Mouse (Mus musculus) urinary bladder, postnatal 36 days (tissue): ENCODE data around the gene Gucy1b2.

Experiments
- DNase-seq, 2 experiments: peaks; one replicate each; pipeline ENCODE4 v3.0.0; 2022; ENCODE audit warnings: low spot score in 2 of 2, mixed read lengths in 1 of 2

Gene Gucy1b2

DNA sequence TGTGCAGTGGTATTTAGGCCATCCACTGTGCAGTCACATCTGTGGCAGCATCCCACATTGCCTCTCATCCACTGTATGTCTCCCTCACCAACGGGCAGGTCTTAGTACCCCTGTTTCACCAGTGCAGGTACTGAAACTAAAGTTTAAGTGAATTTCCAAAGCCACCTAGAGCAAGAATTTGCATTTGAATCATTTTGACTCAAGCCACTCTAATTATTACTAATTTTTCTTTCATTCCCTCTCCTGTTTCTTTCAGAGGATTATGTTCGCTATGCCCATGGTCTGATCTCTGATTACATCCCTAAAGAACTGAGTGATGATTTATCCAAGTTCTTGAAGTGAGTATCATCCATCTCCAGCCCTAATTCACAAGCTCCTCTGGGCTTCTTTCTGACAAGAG, 92.3 kb downstream of the Gucy1b2 start:
- DNase-seq = no peak

DNA sequence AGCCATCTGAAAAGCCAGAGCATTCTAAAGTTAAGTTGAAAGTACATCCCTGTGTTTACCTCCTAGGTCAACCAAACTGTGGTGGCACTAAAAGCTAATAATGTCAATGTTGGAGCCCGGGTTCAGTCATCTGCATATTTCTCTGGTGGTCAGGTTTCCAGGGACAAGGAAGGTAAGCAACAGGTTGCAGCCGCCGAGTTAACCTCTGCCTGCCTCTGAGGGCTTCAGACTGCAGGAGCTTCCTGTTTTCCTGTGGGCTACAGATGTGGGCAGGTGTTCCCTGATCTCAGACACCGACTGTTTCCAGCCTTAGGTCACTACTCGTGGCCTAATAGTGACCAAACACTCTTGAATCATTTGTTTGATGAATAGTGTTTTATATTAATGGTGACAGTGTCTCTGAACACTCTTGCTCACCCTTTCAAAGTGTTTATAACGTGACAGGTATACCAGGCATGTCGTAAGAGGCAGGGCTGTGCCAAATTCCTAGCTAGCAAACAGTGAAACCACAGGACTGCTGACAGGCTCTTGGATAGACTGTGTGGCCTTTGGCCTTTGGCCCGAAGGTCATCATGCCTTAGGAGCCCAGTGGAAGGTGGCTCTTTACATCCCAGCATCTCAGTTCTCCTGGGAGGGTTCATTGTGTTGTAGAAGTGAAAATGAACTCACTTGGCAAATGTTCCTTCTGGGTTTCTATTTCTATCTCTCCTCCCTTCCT, 94.7 kb downstream of the Gucy1b2 start:
- no peak for DNase-seq

DNA sequence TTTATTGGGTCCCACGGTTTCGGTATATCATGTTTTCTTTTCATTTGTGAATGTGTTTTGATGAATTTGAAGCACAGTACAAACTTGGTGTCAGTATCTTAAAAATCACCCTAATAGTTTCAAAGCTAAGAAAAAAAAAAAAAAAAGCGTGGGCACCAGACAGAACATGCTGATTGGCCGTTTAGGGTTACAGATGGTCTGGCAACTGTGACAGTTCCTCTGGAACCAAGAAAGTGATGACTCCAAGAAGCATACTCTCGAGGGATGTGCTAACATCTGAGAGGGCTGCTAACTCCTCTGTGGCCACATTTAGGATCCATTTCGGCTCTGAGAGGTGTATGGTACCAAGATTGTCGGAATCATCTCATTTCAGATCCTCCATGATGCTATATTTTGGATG, 100.9 kb downstream of the Gucy1b2 start:
- DNase-seq = no peak

DNA sequence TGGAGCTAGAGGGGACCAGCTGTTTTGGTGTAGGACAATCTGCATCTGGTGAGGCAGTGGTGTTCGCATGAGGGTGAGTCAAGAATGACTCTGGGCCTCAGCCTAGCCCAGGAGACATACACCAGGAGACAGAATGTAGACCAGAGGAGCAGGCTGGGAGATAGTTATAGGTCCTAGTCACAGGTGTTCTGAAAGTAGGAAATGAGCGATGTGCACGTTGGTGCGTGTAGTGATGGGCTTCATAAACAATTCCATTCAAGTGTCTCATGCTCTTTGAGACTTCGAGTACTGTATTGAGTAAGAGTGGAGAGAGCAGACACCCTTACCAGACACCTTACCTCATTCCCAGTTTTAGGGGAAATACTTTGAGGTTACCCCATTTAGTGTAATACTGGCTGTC, 102.3 kb downstream of the Gucy1b2 start:
- DNase-seq = no peak

DNA sequence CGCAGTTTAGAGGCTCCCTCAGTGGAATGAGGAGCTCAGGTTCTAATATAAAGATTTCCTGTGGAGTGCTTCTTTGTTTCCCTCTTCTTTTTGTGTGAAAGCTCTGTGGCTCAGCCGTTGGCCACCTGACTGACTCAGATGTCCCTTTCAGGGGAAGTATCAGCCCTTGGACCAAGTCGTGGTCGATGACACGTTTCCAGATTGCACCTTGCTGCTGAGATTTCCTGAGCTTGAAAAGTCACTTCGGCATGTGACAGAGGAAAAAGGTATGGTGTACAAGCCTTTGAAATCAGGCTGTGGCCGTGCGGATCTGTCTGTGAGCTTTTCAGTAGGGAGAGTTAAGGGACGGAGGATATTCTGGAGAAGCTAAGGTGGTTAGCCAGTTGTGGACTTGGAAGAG, 102.7 kb downstream of the Gucy1b2 start:
- DNase-seq = no peak

DNA sequence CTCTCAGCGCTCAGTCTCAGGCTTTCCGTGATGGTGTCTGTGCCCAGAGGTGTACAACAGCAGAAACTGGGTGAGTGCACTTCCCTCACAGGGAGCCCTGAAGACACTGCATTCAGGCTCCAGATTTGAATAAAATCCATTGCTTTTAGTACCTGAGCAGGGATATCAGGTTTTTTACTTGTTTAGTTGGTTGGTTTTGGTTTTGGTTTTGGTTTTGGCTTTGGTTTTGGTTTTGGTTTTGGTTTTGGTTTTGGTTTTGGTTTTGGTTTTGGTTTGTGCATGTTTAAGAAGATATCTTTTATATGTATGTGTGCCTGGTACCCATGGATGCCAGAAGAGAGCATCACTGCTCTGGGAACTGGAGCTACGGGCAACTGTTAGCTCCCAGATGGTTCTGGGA, 105.2 kb downstream of the Gucy1b2 start:
- DNase-seq = no peak

DNA sequence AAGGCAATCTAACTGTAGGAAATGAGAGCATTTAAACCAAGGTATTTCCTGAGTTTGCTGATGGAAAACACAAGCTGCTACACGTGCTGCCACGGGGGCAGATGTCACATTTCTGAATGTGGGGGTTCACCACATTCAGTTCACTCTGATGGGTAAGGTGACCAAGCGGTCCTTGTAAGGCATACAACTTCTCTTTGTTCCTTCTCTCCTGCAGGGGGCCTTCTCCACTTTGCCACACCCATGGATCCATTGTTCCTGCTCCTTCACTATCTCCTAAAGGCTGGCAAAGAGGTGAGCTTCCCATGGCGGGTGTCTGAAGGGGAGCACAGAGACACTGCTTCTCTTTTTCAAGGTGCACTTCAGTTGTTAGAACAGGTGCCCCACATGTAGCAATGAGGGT, 105.9 kb downstream of the Gucy1b2 start:
- no peak for DNase-seq

DNA sequence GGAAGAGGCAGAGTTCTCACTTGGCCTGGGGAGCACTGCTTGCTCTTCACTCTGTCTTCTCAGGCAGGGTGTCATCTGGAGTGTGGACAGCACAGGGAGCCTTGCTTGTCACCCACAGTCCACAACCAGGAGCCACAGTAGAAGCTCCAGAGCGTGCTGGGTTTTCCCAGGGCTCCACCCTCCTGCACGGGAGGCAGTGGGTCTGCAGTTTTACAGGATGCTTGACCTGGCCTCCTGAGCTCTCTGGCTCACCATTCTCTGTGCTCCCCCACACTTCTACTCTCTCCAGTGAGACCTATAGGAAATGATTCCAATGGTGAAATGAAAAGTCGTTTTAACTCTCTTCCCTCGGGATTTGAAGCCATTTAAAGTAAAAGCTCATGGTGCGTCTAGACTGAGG, 106.3 kb downstream of the Gucy1b2 start:
- no peak for DNase-seq

DNA sequence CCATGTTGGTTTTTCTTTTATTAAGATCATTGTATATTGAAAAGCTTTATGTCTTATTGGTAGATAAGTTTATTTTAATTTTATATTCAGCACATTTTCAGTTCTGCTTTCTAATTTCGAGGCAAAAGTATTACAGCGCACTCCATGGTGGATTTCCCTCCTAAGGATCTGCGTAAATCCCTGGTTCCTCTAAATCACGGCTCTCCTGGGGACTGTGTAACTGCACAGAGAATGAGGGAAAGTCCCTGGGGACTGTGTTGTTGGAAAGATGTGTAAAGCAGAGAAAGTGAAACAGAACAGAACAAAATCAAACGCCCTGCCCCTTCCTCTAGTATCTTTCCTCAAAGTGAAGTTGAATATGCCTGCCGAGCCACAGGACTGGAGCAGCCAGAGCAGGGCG, 109.0 kb downstream of the Gucy1b2 start:
- no peak for DNase-seq

DNA sequence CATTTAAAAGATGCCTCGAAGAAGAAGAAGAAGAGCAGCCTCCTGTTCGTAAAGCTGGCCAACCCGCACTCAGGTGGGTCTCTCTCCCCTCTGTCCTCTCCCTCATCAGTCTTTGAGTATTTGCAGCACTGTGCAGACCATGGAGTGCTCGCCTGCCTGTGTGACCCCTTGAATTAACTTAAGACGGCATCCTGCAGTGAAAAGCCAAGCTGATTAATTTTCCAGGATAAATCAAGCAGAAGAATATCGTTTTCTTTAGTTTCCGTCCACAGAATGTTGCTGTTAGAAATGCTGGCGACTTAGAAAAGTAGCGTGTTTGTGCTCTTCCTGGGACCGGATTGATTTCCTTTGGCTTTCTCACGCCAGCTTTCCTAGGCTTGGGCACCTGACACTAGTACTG, 109.5 kb downstream of the Gucy1b2 start:
- DNase-seq = no peak
